Mouse (Mus musculus) stomach, postnatal 0 days (tissue): ENCODE data around the gene Gse1.

ENCODE experiments used
- CTCF ChIP-seq: IDR thresholded peaks from 2 replicates; pipeline ENCODE4 v1.5.1; 2016; ENCODE audit warnings: antibody characterized with exemption, low read depth, mild to moderate bottlenecking, moderate library complexity
- EP300 ChIP-seq: optimal IDR thresholded peaks from 2 replicates; pipeline ENCODE3; 2016; ENCODE audit warnings: antibody characterized with exemption

DNA sequence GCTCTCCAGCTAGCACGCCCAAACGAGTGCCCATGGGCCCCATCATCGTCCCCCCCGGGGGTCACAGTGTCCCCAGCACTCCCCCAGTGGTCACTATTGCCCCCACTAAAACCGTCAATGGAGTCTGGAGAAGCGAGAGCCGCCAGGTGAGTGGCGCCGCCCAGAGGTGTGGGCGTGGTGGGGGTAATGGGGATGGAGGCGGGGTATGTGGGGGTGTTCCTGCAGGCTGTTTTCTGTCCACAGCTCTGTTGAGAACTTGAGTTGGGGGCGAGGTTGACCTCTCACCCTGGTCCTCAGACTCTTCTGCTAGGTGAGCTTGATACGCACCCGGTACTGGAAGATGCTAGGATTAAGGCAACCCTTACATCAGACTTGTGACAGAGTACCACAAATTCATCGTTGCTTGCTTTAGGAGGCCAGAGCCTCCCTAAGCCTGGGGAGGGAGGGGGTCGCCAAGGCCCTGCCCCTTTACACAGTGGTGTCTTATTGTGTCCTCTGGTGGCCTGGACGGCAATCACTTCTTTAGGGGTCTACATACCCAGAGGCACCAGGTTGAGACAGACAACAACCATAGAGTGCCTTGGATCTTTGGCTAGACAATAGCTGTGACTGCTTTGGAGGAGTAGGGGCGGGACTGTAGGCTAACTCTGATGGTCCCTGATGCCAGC is 334.6 kb downstream of the Gse1 start:
- TF ChIP-seq EP300 (no peak), CTCF (no peak)
